ENCODE assay signal across 30 mouse cellular contexts in genomic region chr5:92248614-92249013, GRCm38 (mm10). TPM values are rescaled to one million over a fixed set of nuclear protein-coding genes. Genes with fewer than 3 reads are reported as not detected.
DNase-seq lines count a peak whose midpoint lies in the region; ATAC-seq and TF ChIP-seq lines count a peak whose summit lies in the region.
"Had no signal": no experiment of that assay in that cellular context is flagged by ENCODE, and none has a peak within 500 bp of the region (broad histone marks: within the 10 kb centered on the region; RNA-seq: fewer than 3 reads in every experiment).

No protein-coding gene starts in this region.

- H3K27me3 ChIP-seq in intestine, embryonic 16.5 days (replicated peaks; ENCODE audit: control insufficient read depth, insufficient read depth, low read length) = no peaks in the 10 kb centered on the region
- no peaks in the 10 kb centered on the region for H3K27me3 ChIP-seq in intestine, embryonic 15.5 days (replicated peaks)
- peaks cover 8% of the 10 kb centered on the region; the same call in 1 of the 2 replicates for H3K27me3 ChIP-seq in E14TG2a.4 (ENCODE audit: insufficient read depth, low read length)
- no peaks in the 10 kb centered on the region for H3K27me3 ChIP-seq in intestine, postnatal 0 days (replicated peaks; ENCODE audit: control insufficient read depth, insufficient read depth, low read length)
- no peaks in the 10 kb centered on the region for H3K27me3 ChIP-seq in hindbrain, embryonic 14.5 days (ENCODE audit: control insufficient read depth, insufficient read depth, low read length)
- H3K27me3 ChIP-seq in forebrain, embryonic 16.5 days (replicated peaks; ENCODE audit: control insufficient read depth, insufficient read depth, low read length) = no peaks in the 10 kb centered on the region
- H3K27me3 ChIP-seq: CH12.LX; embryonic facial prominence, embryonic 13.5 days; embryonic facial prominence, embryonic 15.5 days; forebrain, embryonic 12.5 days; Patski had no signal

- 79% methylated on average over 11 of the region's 11 CpGs for WGBS in intestine, embryonic 16.5 days
- WGBS in intestine, embryonic 15.5 days = 78% methylated on average over 11 of the region's 11 CpGs
- 64% methylated on average over 11 of the region's 11 CpGs for WGBS in intestine, postnatal 0 days
- 86% methylated on average over 11 of the region's 11 CpGs for WGBS in hindbrain, embryonic 14.5 days
- WGBS in forebrain, embryonic 16.5 days = 89% methylated on average over 11 of the region's 11 CpGs

- H3K4me1 ChIP-seq in intestine, embryonic 16.5 days (ENCODE audit: control insufficient read depth, insufficient read depth, low read length) = no peaks in the 10 kb centered on the region
- H3K4me1 ChIP-seq in intestine, embryonic 15.5 days (replicated peaks) = no peaks in the 10 kb centered on the region
- peaks cover 31% of the 10 kb centered on the region for H3K4me1 ChIP-seq in E14TG2a.4 (replicated peaks; ENCODE audit: low read depth, low read length)
- H3K4me1 ChIP-seq in intestine, postnatal 0 days (replicated peaks; ENCODE audit: control insufficient read depth, insufficient read depth, low read length) = no peaks in the 10 kb centered on the region
- H3K4me1 ChIP-seq in hindbrain, embryonic 14.5 days (replicated peaks; ENCODE audit: control insufficient read depth, insufficient read depth, low read length) = no peaks in the 10 kb centered on the region
- H3K4me1 ChIP-seq in forebrain, embryonic 16.5 days (replicated peaks; ENCODE audit: control insufficient read depth, insufficient read depth, low read length) = peaks cover 3% of the 10 kb centered on the region; the same call in 1 of the 2 replicates
- H3K4me1 ChIP-seq: embryonic facial prominence, embryonic 15.5 days; forebrain, embryonic 12.5 days had no signal

- H3K4me3 ChIP-seq in intestine, embryonic 16.5 days (ENCODE audit: low read length) = no peak overlapping the region
- H3K4me3 ChIP-seq in intestine, embryonic 15.5 days (replicated peaks) = no peak overlapping the region
- H3K4me3 ChIP-seq in E14TG2a.4 (replicated peaks; ENCODE audit: low read length) = peak overlapping the region; percentile 57
- no peak overlapping the region for H3K4me3 ChIP-seq in intestine, postnatal 0 days (ENCODE audit: low read depth, low read length)
- no peak overlapping the region for H3K4me3 ChIP-seq in hindbrain, embryonic 14.5 days (replicated peaks; ENCODE audit: low read length)
- no peak overlapping the region for H3K4me3 ChIP-seq in forebrain, embryonic 16.5 days (replicated peaks; ENCODE audit: low read length)
- H3K4me3 ChIP-seq: embryonic facial prominence, embryonic 13.5 days; embryonic facial prominence, embryonic 15.5 days; erythroblast, embryonic 14.5 days; forebrain, embryonic 10.5 days; forebrain, embryonic 12.5 days had no signal

- H3K9me3 ChIP-seq in intestine, embryonic 16.5 days (ENCODE audit: control insufficient read depth, low read length) = 0 out of 2 replicates have a peak, but pooled peaks cover 4% of the 10 kb centered on the region
- 0 out of 2 replicates have a peak, but pooled peaks cover 2% of the 10 kb centered on the region for H3K9me3 ChIP-seq in intestine, embryonic 15.5 days
- no peaks in the 10 kb centered on the region; the same call in 1 of the 2 replicates for H3K9me3 ChIP-seq in E14TG2a.4 (ENCODE audit: low read length)
- no peaks in the 10 kb centered on the region for H3K9me3 ChIP-seq in intestine, postnatal 0 days (ENCODE audit: control insufficient read depth)
- H3K9me3 ChIP-seq in hindbrain, embryonic 14.5 days (ENCODE audit: control insufficient read depth, low read length) = no peaks in the 10 kb centered on the region
- peaks cover 2% of the 10 kb centered on the region; the same call in 1 of the 2 replicates for H3K9me3 ChIP-seq in forebrain, embryonic 16.5 days (ENCODE audit: control insufficient read depth, low read length)
- H3K9me3 ChIP-seq: forebrain, embryonic 10.5 days; forebrain, embryonic 12.5 days; G1E had no signal

- no peak overlapping the region for H3K4me2 ChIP-seq in intestine, embryonic 16.5 days (ENCODE audit: low read depth, low read length)
- no peak overlapping the region for H3K4me2 ChIP-seq in intestine, embryonic 15.5 days (replicated peaks)
- no peak overlapping the region for H3K4me2 ChIP-seq in intestine, postnatal 0 days (replicated peaks; ENCODE audit: low read depth)
- no peak overlapping the region for H3K4me2 ChIP-seq in hindbrain, embryonic 14.5 days (replicated peaks)
- no peak overlapping the region for H3K4me2 ChIP-seq in forebrain, embryonic 16.5 days (ENCODE audit: low read length)
- H3K4me2 ChIP-seq: embryonic facial prominence, embryonic 13.5 days; embryonic facial prominence, embryonic 15.5 days; forebrain, embryonic 12.5 days had no signal

- H3K9ac ChIP-seq in intestine, embryonic 16.5 days (ENCODE audit: low read depth, low read length) = no peak overlapping the region
- H3K9ac ChIP-seq in intestine, embryonic 15.5 days = no peak overlapping the region
- H3K9ac ChIP-seq in intestine, postnatal 0 days (ENCODE audit: low read depth, low read length) = no peak overlapping the region
- no peak overlapping the region for H3K9ac ChIP-seq in hindbrain, embryonic 14.5 days
- no peak overlapping the region for H3K9ac ChIP-seq in forebrain, embryonic 16.5 days (replicated peaks; ENCODE audit: low read depth, low read length)
- H3K9ac ChIP-seq: embryonic facial prominence, embryonic 13.5 days; embryonic facial prominence, embryonic 15.5 days; forebrain, embryonic 12.5 days; forebrain, postnatal 0 days had no signal

- DNase-seq in yolk sac, embryonic 10.5 days (ENCODE audit: low spot score) = peak; percentile 64
- DNase-seq in hindbrain, embryonic 14.5 days (ENCODE audit: low spot score) = no peak
- DNase-seq: adrenal gland, adult 8-10 months; adrenal gland, postnatal 14 days; adrenal gland, postnatal 36 days; B cell, adult 2 months; cerebellum, adult 18-20 months; cerebellum, adult 8-10 months; cerebellum, adult 9-11 months; cerebellum, postnatal 14 days; cerebellum, postnatal 36 days; embryo, embryonic 11 days; forebrain, postnatal 0 days had no signal

- no peaks in the 10 kb centered on the region for H3K36me3 ChIP-seq in intestine, embryonic 16.5 days (ENCODE audit: control insufficient read depth, insufficient read depth, low read length)
- no peaks in the 10 kb centered on the region for H3K36me3 ChIP-seq in intestine, embryonic 15.5 days
- peaks cover 6% of the 10 kb centered on the region; the same call in 1 of the 2 replicates for H3K36me3 ChIP-seq in E14TG2a.4 (ENCODE audit: insufficient read depth, low read length)
- no peaks in the 10 kb centered on the region for H3K36me3 ChIP-seq in intestine, postnatal 0 days (ENCODE audit: control insufficient read depth, insufficient read depth)
- H3K36me3 ChIP-seq in hindbrain, embryonic 14.5 days (replicated peaks; ENCODE audit: control insufficient read depth, insufficient read depth) = no peaks in the 10 kb centered on the region
- no peaks in the 10 kb centered on the region for H3K36me3 ChIP-seq in forebrain, embryonic 16.5 days (ENCODE audit: control insufficient read depth, insufficient read depth)
- H3K36me3 ChIP-seq: embryonic facial prominence, embryonic 13.5 days; embryonic facial prominence, embryonic 15.5 days; forebrain, embryonic 10.5 days; forebrain, embryonic 12.5 days; G1E had no signal

- ATAC-seq in intestine, embryonic 16.5 days = peak; percentile 40; the same call in 1 of the 2 replicates
- no peak for ATAC-seq in intestine, embryonic 15.5 days
- peak; percentile 67; the same call in 1 of the 2 replicates for ATAC-seq in intestine, postnatal 0 days
- ATAC-seq in hindbrain, embryonic 14.5 days (ENCODE audit: low FRiP score) = no peak
- no peak for ATAC-seq in forebrain, embryonic 16.5 days
- ATAC-seq: activated CD4-positive, CD25-positive, alpha-beta regulatory T cell, adult 4 months; CD4-positive, CD25-positive, alpha-beta regulatory T cell, adult 4 months; forebrain, embryonic 14.5 days; forebrain, postnatal 0 days; Patski had no signal

- TF ChIP-seq CTCF in E14TG2a.4 (conservative IDR thresholded peaks at IDR 0.05; ENCODE audit: low read length) = no peak
- no peak for TF ChIP-seq CTCF in intestine, postnatal 0 days (IDR thresholded peaks at IDR 0.05; ENCODE audit: low read depth)

- no peak overlapping the region for H3K27ac ChIP-seq in intestine, embryonic 16.5 days (ENCODE audit: low read length)
- H3K27ac ChIP-seq in intestine, embryonic 15.5 days = no peak overlapping the region
- H3K27ac ChIP-seq in intestine, postnatal 0 days (ENCODE audit: low read depth, low read length) = no peak overlapping the region
- H3K27ac ChIP-seq in hindbrain, embryonic 14.5 days = no peak overlapping the region
- no peak overlapping the region for H3K27ac ChIP-seq in forebrain, embryonic 16.5 days (ENCODE audit: low read length)
- H3K27ac ChIP-seq: embryonic facial prominence, embryonic 13.5 days; embryonic facial prominence, embryonic 15.5 days; forebrain, embryonic 10.5 days; forebrain, embryonic 12.5 days had no signal

RNA-seq across cellular contexts. Expression of gene Ppef2, which starts 7.5 kb away (rescaled TPM):
- polyA plus RNA-seq in intestine, embryonic 16.5 days (2015; fragmentation: Nextera tagmentation; extraction: Ambion mirVana) = 0.57 and 0.88 TPM in 2 replicates
- 0.39 and 0.59 TPM in 2 replicates for polyA plus RNA-seq in intestine, embryonic 15.5 days (2015; fragmentation: Nextera tagmentation; extraction: Ambion mirVana)
- polyA plus RNA-seq in intestine, postnatal 0 days (2015; fragmentation: Nextera tagmentation; extraction: Ambion mirVana) = 0.16 and 0.27 TPM in 2 replicates
- polyA plus RNA-seq in hindbrain, embryonic 14.5 days (2014; fragmentation: Nextera tagmentation; extraction: Ambion mirVana) = 0.34 and 0.84 TPM in 2 replicates
- 0.11 and 0.35 TPM in 2 replicates for polyA plus RNA-seq in forebrain, embryonic 16.5 days (2015; fragmentation: Nextera tagmentation; extraction: Ambion mirVana)
- polyA plus RNA-seq: embryonic facial prominence, embryonic 11.5 days; erythroblast, embryonic 14.5 days; forebrain, embryonic 10.5 days; G1E had no signal

RNA-seq across cellular contexts. Expression of gene Naaa, which starts 29.4 kb away (rescaled TPM):
- 30.8 and 32.2 TPM in 2 replicates for polyA plus RNA-seq in intestine, embryonic 16.5 days (2015; fragmentation: Nextera tagmentation; extraction: Ambion mirVana)
- 24.2 and 26.8 TPM in 2 replicates for polyA plus RNA-seq in intestine, embryonic 15.5 days (2015; fragmentation: Nextera tagmentation; extraction: Ambion mirVana)
- 19.8 and 22.4 TPM in 2 replicates for polyA plus RNA-seq in intestine, postnatal 0 days (2015; fragmentation: Nextera tagmentation; extraction: Ambion mirVana)
- 22.1 and 25.1 TPM in 2 replicates for polyA plus RNA-seq in hindbrain, embryonic 14.5 days (2014; fragmentation: Nextera tagmentation; extraction: Ambion mirVana)
- 8.7 and 10.8 TPM in 2 replicates for polyA plus RNA-seq in forebrain, embryonic 16.5 days (2015; fragmentation: Nextera tagmentation; extraction: Ambion mirVana)

RNA-seq across cellular contexts. Expression of gene U90926, which starts 33.4 kb away (rescaled TPM):
- polyA plus RNA-seq in intestine, embryonic 16.5 days (2015; fragmentation: Nextera tagmentation; extraction: Ambion mirVana) = not detected in 2 replicates
- not detected in 2 replicates for polyA plus RNA-seq in intestine, embryonic 15.5 days (2015; fragmentation: Nextera tagmentation; extraction: Ambion mirVana)
- polyA plus RNA-seq in intestine, postnatal 0 days (2015; fragmentation: Nextera tagmentation; extraction: Ambion mirVana) = not detected in 2 replicates
- not detected in 2 replicates for polyA plus RNA-seq in hindbrain, embryonic 14.5 days (2014; fragmentation: Nextera tagmentation; extraction: Ambion mirVana)
- polyA plus RNA-seq in forebrain, embryonic 16.5 days (2015; fragmentation: Nextera tagmentation; extraction: Ambion mirVana) = not detected in 2 replicates
- polyA plus RNA-seq: activated CD4-positive, CD25-positive, alpha-beta regulatory T cell, adult 4 months; CD4-positive, CD25-positive, alpha-beta regulatory T cell, adult 4 months; embryonic facial prominence, embryonic 11.5 days; embryonic facial prominence, embryonic 13.5 days; embryonic facial prominence, embryonic 15.5 days; erythroblast, embryonic 14.5 days; forebrain, embryonic 10.5 days; forebrain, embryonic 12.5 days; forebrain, embryonic 14.5 days; forebrain, postnatal 0 days; G1E had no signal

Comparison
In these comparisons a context has a peak if more than half of its experiments do, and no peak if none do; other contexts are left out.
1. ATAC-seq: peak in intestine, embryonic 16.5 days (single experiment) and intestine, postnatal 0 days (single experiment); none in intestine, embryonic 15.5 days (single experiment), hindbrain, embryonic 14.5 days (single experiment) and forebrain, embryonic 16.5 days (single experiment).